Comparison of ENCODE assay signal across 28 mouse cellular contexts in genomic region chr15:25449348-25449747, GRCm38 (mm10). TPM values are rescaled to one million over a fixed set of nuclear protein-coding genes. Genes with fewer than 3 reads are reported as not detected.
DNase-seq lines count a peak whose midpoint lies in the region; ATAC-seq and TF ChIP-seq lines count a peak whose summit lies in the region.
"Had no signal": no experiment of that assay in that cellular context is flagged by ENCODE, and none has a peak within 500 bp of the region (broad histone marks: within the 10 kb centered on the region; RNA-seq: fewer than 3 reads in every experiment).

No protein-coding gene starts in this region.

- H3K4me3 ChIP-seq in midbrain, embryonic 11.5 days (ENCODE audit: low read depth, low read length): no peak overlapping the region
- H3K4me3 ChIP-seq in midbrain, embryonic 14.5 days (replicated peaks; ENCODE audit: low read depth, low read length): no peak overlapping the region
- H3K4me3 ChIP-seq in C2C12 (ENCODE audit: insufficient read depth, poor library complexity, severe bottlenecking): no peak overlapping the region
- no peak overlapping the region for H3K4me3 ChIP-seq in embryonic fibroblast, embryonic 13.5 days (ENCODE audit: insufficient read depth, low read length)
- H3K4me3 ChIP-seq: embryonic facial prominence, embryonic 10.5 days; embryonic facial prominence, embryonic 13.5 days; forebrain, embryonic 10.5 days; forebrain, embryonic 13.5 days; gastrocnemius, adult 2 months; hindbrain, embryonic 12.5 days; hindbrain, embryonic 15.5 days had no signal

- H3K36me3 ChIP-seq in midbrain, embryonic 11.5 days (ENCODE audit: control insufficient read depth, insufficient read depth, low read length): no peaks in the 10 kb centered on the region
- H3K36me3 ChIP-seq in midbrain, embryonic 14.5 days (ENCODE audit: control insufficient read depth, insufficient read depth, low read length): no peaks in the 10 kb centered on the region
- no peaks in the 10 kb centered on the region for H3K36me3 ChIP-seq in C2C12 (ENCODE audit: control insufficient read depth, insufficient read depth)
- H3K36me3 ChIP-seq: embryonic facial prominence, embryonic 10.5 days; embryonic facial prominence, embryonic 13.5 days; forebrain, embryonic 10.5 days; hindbrain, embryonic 12.5 days; hindbrain, embryonic 15.5 days had no signal

- H3K27me3 ChIP-seq in midbrain, embryonic 11.5 days (ENCODE audit: control insufficient read depth, insufficient read depth, low read length): no peaks in the 10 kb centered on the region
- no peaks in the 10 kb centered on the region for H3K27me3 ChIP-seq in midbrain, embryonic 14.5 days (ENCODE audit: control insufficient read depth, insufficient read depth, low read length)
- no peaks in the 10 kb centered on the region for H3K27me3 ChIP-seq in C2C12 (ENCODE audit: control insufficient read depth, insufficient read depth, insufficient read length)
- H3K27me3 ChIP-seq: embryonic facial prominence, embryonic 13.5 days; hindbrain, embryonic 15.5 days; Patski had no signal

- H3K79me3 ChIP-seq in C2C12 (ENCODE audit: low read depth): no peaks in the 10 kb centered on the region

- intact Hi-C loops in gastrocnemius, postnatal 36 days (cut with DNase I): no loop called here

- no peak overlapping the region for H3ac ChIP-seq in C2C12 (ENCODE audit: control insufficient read depth, insufficient read length, low read depth)

- no peak for TF ChIP-seq CTCF in C2C12 (IDR thresholded peaks at IDR 0.05; ENCODE audit: control insufficient read depth, insufficient read depth, insufficient read length)
- no peak for TF ChIP-seq CTCF in embryonic fibroblast, embryonic 13.5 days (IDR thresholded peaks at IDR 0.05; ENCODE audit: borderline replicate concordance, insufficient read depth, low read length)

- 43% methylated on average over 1 of the region's 1 CpGs for WGBS in midbrain, embryonic 11.5 days
- 44% methylated on average over 1 of the region's 1 CpGs for WGBS in midbrain, embryonic 14.5 days

- no peak for ATAC-seq in midbrain, embryonic 11.5 days (ENCODE audit: low FRiP score)
- no peak for ATAC-seq in midbrain, embryonic 14.5 days (ENCODE audit: low FRiP score, low TSS enrichment)
- ATAC-seq: CD4-positive, CD25-positive, alpha-beta regulatory T cell, adult 4 months; forebrain, embryonic 13.5 days; forebrain, embryonic 16.5 days; intestine, postnatal 0 days; Patski had no signal

- H3K4me1 ChIP-seq in midbrain, embryonic 11.5 days (ENCODE audit: control insufficient read depth, insufficient read depth, low read length): 0 out of 2 replicates have a peak, but pooled peaks cover 5% of the 10 kb centered on the region
- 0 out of 2 replicates have a peak, but pooled peaks cover 10% of the 10 kb centered on the region for H3K4me1 ChIP-seq in midbrain, embryonic 14.5 days (ENCODE audit: control insufficient read depth, insufficient read depth, low read length)
- H3K4me1 ChIP-seq in embryonic fibroblast, embryonic 13.5 days (ENCODE audit: control insufficient read depth, insufficient read depth, low read length): peaks cover 13% of the 10 kb centered on the region

- H3K9ac ChIP-seq in midbrain, embryonic 11.5 days (ENCODE audit: low read length): no peak overlapping the region
- no peak overlapping the region for H3K9ac ChIP-seq in midbrain, embryonic 14.5 days (replicated peaks; ENCODE audit: low read length)
- H3K9ac ChIP-seq: embryonic facial prominence, embryonic 13.5 days; forebrain, embryonic 13.5 days; hindbrain, embryonic 12.5 days; hindbrain, embryonic 15.5 days had no signal

- no peak overlapping the region for H3K4me2 ChIP-seq in midbrain, embryonic 11.5 days
- no peak overlapping the region for H3K4me2 ChIP-seq in midbrain, embryonic 14.5 days (ENCODE audit: low read length)
- H3K4me2 ChIP-seq: embryonic facial prominence, embryonic 13.5 days; forebrain, embryonic 13.5 days; heart, embryonic 11.5 days; hindbrain, embryonic 12.5 days; hindbrain, embryonic 15.5 days had no signal

- H3K79me2 ChIP-seq in C2C12 (ENCODE audit: control insufficient read depth, insufficient read depth): no peaks in the 10 kb centered on the region

- peak; percentile 15 for DNase-seq in adrenal gland, postnatal 25 days
- no peak for DNase-seq in adrenal gland, adult 8-10 months
- peak; percentile 39 for DNase-seq in midbrain, embryonic 11.5 days (ENCODE audit: low spot score, missing footprints)
- no peak for DNase-seq in midbrain, embryonic 14.5 days
- DNase-seq in lung, postnatal 36 days: no peak
- DNase-seq in gastrocnemius, postnatal 36 days: no peak
- DNase-seq: B cell, adult 2 months; cerebellum, adult 11-12 months; cerebellum, adult 8-10 months; cerebellum, postnatal 10 days; cerebellum, postnatal 36 days; embryo, embryonic 11 days; gastrocnemius, adult 2 months; gastrocnemius, postnatal 14 days; kidney, adult 2 months had no signal

- no peaks in the 10 kb centered on the region for H3K9me3 ChIP-seq in midbrain, embryonic 11.5 days (ENCODE audit: control insufficient read depth, low read length)
- no peaks in the 10 kb centered on the region for H3K9me3 ChIP-seq in midbrain, embryonic 14.5 days (ENCODE audit: control insufficient read depth, low read length)
- H3K9me3 ChIP-seq: embryonic facial prominence, embryonic 10.5 days; embryonic facial prominence, embryonic 13.5 days; forebrain, embryonic 10.5 days; forebrain, embryonic 13.5 days; hindbrain, embryonic 12.5 days; hindbrain, embryonic 15.5 days had no signal

- no peak for TF ChIP-seq POLR2A in embryonic fibroblast, embryonic 13.5 days (IDR thresholded peaks at IDR 0.05; ENCODE audit: low read depth, low read length)

- no peak overlapping the region for H3K27ac ChIP-seq in midbrain, embryonic 11.5 days (ENCODE audit: low read depth, low read length)
- no peak overlapping the region for H3K27ac ChIP-seq in midbrain, embryonic 14.5 days (replicated peaks; ENCODE audit: low read depth, low read length)
- 0 out of 2 replicates have a peak overlapping the region, but pooled peaks have one; percentile 31 for H3K27ac ChIP-seq in embryonic fibroblast, embryonic 13.5 days (ENCODE audit: insufficient read depth, low read length)
- H3K27ac ChIP-seq: embryonic facial prominence, embryonic 10.5 days; embryonic facial prominence, embryonic 13.5 days; forebrain, embryonic 10.5 days; forebrain, embryonic 13.5 days; gastrocnemius, adult 2 months; hindbrain, embryonic 12.5 days; hindbrain, embryonic 15.5 days had no signal

TF ChIP-seq in C2C12, 6 proteins besides CTCF, POLR2A, EP300 and RAD21:
- no peak for TF ChIP-seq MYOG (IDR thresholded peaks at IDR 0.05; ENCODE audit: control insufficient read depth, extremely low read depth, insufficient read length)
- TF ChIP-seq CEBPB (IDR thresholded peaks at IDR 0.05; ENCODE audit: low read depth): no peak
- peak; percentile 49 for TF ChIP-seq FOSL1 (IDR thresholded peaks at IDR 0.05; ENCODE audit: insufficient read depth, low read length, poor library complexity, severe bottlenecking)
- peak; percentile 55 for TF ChIP-seq USF1 (IDR thresholded peaks at IDR 0.05; ENCODE audit: low read depth)
- no peak for TF ChIP-seq MYOD1 (IDR thresholded peaks at IDR 0.05; ENCODE audit: control insufficient read depth, insufficient read length, low read depth)
TF ChIP-seq in C2C12: peak in this region for 2.

RNA-seq across cellular contexts. Expression of gene Basp1, which starts 35.8 kb away (rescaled TPM):
- total RNA-seq in adrenal gland, postnatal 25 days (2021): 5.2 and 5.8 TPM in 2 replicates
- total RNA-seq in adrenal gland, adult 8-10 months (2022): 1 to 10 TPM; 3.1 to 4.9 (median 3.6) TPM
- polyA plus RNA-seq in midbrain, embryonic 11.5 days (2014; fragmentation: Nextera tagmentation; extraction: Ambion mirVana): 186 and 217 TPM in 2 replicates
- polyA plus RNA-seq in midbrain, embryonic 14.5 days (2014; fragmentation: Nextera tagmentation; extraction: Ambion mirVana): 227 and 382 TPM in 2 replicates
- polyA plus RNA-seq in C2C12 (2012; fragmentation: generic; extraction: Trizol): 164 TPM
- polyA plus RNA-seq in embryonic fibroblast, embryonic 13.5 days (2011; ENCODE audit: insufficient read length, low read depth, missing spikeins): 232 and 236 TPM in 2 replicates
- total RNA-seq in gastrocnemius, postnatal 36 days (2021): 1 to 10 TPM; 2.2 to 2.3 TPM

Comparison
In these comparisons a context has a peak if more than half of its experiments do, and no peak if none do; other contexts are left out.
1. DNase-seq: peak in adrenal gland, postnatal 25 days (single experiment) and midbrain, embryonic 11.5 days (single experiment); none in adrenal gland, adult 8-10 months (single experiment), midbrain, embryonic 14.5 days (single experiment), lung, postnatal 36 days (single experiment) and gastrocnemius, postnatal 36 days (0 of 2).